Mouse (Mus musculus) kidney, adult 9 months (tissue): ENCODE results near the gene Pakap.
A peak's percentile ranks its signal among the peaks of the same experiment; 100 is the strongest.

ENCODE experiments used
- DNase-seq: peaks from one replicate; pipeline ENCODE4 v3.0.0; 2022

Pakap gene

DNA sequence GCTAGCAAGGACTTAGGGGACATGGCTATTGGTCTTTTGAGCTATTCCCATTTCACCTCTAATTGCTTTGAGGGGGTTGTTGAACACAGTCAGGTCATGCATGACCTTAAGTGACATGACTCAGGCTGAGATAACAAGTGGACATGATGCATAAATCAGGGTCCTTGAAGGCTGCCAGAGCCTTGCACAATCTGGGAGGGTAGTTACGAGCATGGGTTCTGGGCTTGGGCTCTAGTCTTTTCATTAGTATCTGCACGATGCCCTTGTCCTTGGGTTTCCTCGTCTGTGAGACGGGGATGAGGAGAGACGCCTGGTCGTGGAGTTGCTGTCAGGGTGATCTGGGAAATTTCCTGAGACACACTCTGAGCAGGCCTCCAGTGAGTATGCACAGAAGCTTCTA is 6.7 kb downstream of the Pakap start:
- DNase-seq: no peak

DNA sequence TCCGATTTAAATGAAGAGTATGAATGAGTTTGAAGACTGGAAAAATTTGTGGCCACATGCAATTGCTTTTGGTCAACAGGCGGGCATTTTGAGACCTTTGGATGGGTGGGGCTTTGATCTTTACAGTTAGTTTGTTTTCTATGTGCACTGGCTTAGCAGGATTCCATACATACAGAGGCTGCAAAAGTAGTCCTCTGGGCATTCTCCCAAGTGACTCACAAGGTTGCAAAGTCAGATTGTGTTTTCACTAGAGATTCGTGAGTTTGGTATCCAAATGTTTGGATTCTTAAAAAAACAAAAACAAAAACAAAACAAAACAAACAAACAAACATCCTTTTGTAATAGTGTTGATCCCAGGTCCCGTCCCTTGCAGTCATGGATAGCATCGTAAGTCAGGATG is 7.7 kb downstream of the Pakap start:
- no peak for DNase-seq

DNA sequence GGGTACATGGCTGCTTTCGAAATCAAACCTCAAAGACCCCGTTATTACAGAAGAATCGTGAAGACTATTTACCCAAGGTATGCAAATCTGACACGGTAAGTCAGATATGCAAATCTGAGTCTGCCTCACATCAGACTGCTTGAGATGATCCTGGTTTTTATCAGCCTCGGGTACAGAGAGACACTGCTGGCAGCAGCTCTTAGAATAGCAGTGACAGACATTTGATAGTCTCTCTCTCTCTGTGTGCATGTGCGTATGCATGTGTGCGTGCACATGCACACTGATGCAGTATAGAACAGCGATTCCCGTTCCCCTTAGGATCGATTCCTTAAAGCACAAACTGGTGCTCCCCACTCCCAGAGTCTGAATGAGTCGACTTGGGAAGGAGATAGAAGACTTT is 8.1 kb downstream of the Pakap start:
- DNase-seq: no peak

DNA sequence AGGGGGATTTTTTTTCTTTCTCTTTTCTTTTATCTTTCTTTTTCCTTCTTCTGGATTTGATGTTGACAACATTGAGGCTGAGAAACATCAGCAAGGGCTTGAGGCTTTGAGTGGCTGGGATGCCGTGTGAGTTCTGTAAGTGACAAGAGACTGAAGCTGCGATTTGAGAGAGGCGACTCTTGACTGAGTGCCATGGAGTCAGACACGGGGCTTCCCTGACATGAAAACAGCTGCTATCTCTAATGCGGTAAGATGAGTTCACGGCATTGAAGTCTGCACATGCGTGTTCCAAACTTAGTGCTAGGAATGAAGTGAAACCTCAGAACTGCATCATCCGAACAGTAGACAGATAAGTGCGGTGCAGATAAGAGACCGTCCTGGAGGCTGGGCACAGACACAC is 11.7 kb downstream of the Pakap start:
- no peak for DNase-seq

DNA sequence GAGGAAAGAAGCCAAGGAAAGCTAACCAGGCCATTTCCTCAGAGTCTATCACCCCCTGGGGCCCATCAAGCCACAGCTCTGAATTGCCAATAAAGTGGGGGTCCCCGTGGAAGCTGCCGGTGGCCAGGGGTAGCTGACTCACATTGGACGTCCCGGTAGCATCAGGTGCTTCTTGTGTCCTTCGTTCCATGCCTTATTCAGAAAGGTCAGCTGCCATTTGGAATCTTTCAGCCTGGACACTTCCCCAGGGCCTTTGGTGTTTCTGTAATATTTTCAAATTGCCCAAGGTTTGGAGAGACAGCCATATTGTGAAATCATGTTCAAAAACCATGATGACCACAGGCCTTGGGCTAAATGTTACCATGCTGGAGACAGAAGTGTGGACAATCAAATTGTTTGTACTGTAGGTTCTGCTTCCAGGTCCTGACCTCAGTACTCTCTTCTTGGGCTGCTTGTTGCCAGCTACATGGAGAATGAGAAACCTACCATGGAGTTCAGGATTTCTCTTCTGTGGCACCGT is 17.4 kb downstream of the Pakap start:
- DNase-seq: no peak

- peak; percentile 21 for DNase-seq
Measured at GRCm38 (mm10) chr4:57586933-57587658, 19.1 kb downstream of the Pakap start.

GRCm38 (mm10) chr4:57588356-57588755 is 20.4 kb downstream of the Pakap start:
- no peak for DNase-seq

- no peak for DNase-seq
Measured at GRCm38 (mm10) chr4:57592751-57593150, 24.8 kb downstream of the Pakap start.

- no peak for DNase-seq
Measured at GRCm38 (mm10) chr4:57599946-57600345, 32.0 kb downstream of the Pakap start.

DNA sequence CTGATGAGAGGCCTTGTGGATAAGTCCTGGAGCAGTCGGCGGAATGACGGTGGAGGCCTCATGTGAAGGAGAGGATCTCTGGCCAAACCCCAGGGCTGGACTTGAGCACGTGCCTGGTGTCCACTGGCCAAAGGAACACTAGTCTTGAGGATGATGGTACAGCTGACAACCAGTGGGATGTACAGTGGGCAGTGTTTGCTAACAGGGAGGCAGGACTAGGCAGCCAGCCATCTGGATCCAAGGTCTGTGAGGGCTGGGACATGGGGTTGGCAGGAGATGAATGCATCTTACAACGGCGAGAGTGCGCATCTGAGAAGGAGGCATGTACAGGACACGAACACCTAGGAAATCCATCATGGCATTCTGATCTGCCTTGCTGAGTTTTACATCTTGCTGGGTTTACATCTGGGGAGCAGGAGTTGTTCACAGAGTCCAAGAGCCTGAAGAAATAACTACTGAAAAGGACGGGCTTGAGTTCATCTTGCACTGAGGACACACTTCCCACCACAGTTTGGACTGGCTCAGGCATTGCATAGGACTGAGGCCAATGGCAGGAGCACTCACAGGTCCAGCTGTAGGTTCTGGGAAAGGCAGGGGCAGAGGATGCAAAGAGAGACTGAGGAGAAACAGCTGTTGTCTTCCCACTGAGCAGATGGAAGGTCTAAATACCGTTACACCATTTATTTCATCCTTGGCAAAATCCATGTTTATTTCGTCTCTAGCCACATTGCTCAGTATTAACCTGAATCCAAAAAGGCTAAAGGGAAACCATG is 32.9 kb downstream of the Pakap start:
- DNase-seq: no peak

DNA sequence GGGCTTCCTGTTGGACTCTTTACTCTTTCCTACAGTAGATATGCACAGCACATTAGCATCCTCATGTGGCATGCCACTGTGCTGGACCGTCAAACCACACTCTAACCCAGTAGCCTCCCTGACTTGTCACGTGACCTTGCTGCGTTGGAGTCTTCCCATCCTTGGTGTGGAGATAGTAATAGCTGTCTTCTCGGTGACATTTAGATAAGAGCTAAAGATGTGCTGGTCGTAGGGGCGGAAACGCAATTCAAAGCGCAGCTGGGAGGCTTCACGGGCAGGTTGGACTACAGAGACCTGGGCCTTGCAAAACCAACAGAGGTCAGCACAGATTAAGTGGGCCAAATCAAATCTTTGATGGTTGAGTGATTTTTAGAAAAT is 33.5 kb downstream of the Pakap start:
- DNase-seq: no peak

- DNase-seq: no peak
Measured at GRCm38 (mm10) chr4:57601903-57602617, 34.1 kb downstream of the Pakap start.

GRCm38 (mm10) chr4:57606258-57606657 is 38.3 kb downstream of the Pakap start:
- no peak for DNase-seq

DNA sequence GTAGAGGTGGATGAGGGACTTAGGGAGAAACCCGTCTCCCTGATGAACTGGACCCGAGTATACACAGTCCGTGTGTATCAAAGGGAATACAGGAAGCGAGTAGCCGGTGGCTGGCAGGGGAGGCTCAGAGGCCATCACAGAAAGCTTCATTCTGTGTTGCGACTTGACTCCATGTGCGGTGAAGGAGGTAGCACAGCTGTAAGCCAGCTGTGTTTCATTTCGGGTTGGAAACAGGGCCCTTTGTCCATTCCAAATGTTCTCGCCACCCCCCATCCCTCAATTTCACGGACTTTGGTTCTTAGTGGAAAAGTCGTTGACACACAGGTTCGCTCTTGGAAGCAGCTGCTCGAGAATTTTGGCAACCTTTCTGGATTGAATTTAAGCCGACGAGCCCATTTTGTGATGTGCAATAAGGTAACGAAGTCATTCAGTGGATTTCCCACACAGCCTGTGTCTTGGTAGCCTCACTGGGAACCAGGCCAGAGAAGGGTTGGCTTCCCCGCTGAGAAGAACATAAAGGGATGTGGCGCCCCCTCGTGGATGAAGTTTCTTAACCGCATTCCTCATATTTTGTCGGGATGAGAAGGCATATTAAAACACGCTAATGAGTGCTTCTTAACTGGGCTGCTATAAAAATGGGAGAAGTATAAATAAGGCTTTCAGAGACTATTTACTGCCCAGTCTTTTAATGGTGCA is 39.4 kb downstream of the Pakap start:
- peak; percentile 86 for DNase-seq

GRCm38 (mm10) chr4:57611303-57612077 is 43.5 kb downstream of the Pakap start:
- no peak for DNase-seq

DNA sequence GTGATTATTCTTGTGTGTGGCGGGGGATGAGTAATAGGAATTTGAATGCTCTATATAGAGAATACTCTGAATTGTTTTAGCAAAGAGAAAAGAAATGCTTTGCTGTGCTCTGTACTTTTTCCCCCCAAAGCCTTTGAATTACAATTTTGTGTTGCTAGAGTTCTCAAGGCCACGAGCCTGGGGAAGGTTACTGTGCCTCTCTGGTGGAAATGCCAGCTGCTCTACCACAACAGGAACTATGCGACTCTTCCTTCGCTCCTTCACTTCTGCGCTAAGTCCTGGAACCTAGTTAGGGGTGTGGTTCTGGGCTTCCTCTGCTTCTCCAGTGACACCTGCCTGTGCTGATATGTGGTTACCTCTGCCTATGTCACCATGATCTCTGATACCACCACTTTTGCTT is 44.7 kb downstream of the Pakap start:
- no peak for DNase-seq

DNA sequence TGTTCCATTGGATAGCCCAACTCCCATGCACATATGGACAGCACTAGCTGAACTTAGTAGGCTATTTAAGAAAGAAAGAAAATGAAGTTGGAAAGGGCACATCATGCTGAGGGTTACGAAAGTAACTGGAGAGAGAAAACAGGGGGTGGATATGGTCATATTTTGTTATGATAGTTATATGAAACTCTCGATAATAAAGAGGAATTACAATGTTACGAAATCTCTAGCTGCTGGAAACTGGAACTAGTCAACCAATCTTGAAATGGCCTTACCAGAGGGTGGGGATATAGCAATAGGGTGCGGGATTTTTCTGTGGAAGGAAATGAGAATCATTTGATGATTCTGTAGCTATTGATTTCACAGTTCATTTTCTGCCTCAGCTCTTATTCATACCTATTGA is 46.7 kb downstream of the Pakap start:
- no peak for DNase-seq

- DNase-seq: no peak
Measured at GRCm38 (mm10) chr4:57618743-57619142, 50.8 kb downstream of the Pakap start.

- DNase-seq: no peak
Measured at GRCm38 (mm10) chr4:57622816-57623215, 54.8 kb downstream of the Pakap start.

GRCm38 (mm10) chr4:57624819-57625218 is 56.8 kb downstream of the Pakap start:
- DNase-seq: no peak

GRCm38 (mm10) chr4:57625306-57625705 is 57.3 kb downstream of the Pakap start:
- DNase-seq: no peak

DNA sequence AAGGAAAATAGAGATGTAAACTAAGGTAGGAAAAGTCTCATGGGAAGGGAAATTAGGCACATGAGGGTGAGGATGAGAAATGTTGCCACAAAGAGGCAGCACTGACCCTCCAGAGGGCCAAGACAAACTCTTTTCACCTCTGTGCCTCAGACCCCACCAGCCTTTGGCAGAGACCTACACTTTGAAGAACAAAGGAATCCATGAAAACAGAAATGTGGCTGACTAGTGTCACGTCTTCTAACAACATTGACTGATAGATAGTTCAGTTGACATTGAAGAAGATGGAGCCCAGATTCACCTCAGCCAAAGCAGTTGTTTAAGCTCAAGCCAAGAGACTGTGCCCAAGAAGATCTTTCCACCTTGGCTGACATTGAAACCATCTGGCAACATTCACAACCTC is 57.8 kb downstream of the Pakap start:
- DNase-seq: no peak
